Mouse (Mus musculus): ENCODE measurements around the gene Memo1. TPM values are rescaled to one million over a fixed set of nuclear protein-coding genes. Genes with fewer than 3 reads are reported as not detected.
A peak's percentile ranks its signal among the peaks of the same experiment; 100 is the strongest.

Memo1 gene
- total and polyA plus RNA-seq, 3 experiments = 63.1 to 75.3 TPM; not detected in 1

GRCm38 (mm10) chr17:74186197-74186596 lies 109.1 kb downstream of the Memo1 start:
- Histone ChIP-seq H3K9me3 (replicated peaks; ENCODE audit: insufficient read depth, low read length) (no peaks in the 10 kb centered on the region), H3K27me3 (ENCODE audit: control insufficient read depth in 1 of 2, insufficient read depth in 2 of 2, low read length in 2 of 2) (no peaks in the 10 kb centered on the region), H3K36me3 (ENCODE audit: control insufficient read depth in 1 of 2, insufficient read depth in 2 of 2, low read length in 2 of 2) (peaks cover 2 to 17% of the 10 kb centered on the region in 2 experiments; a peak in 3 of 4 replicates), H3K27ac (ENCODE audit: control insufficient read depth, low read depth, low read length) (no peak overlapping the region), H3K79me2 (ENCODE audit: control insufficient read depth, insufficient read depth, low read length, poor library complexity) (no peaks in the 10 kb centered on the region), H3K4me1 (ENCODE audit: control insufficient read depth in 1 of 2, insufficient read depth in 2 of 2, low read length in 2 of 2) (peaks cover 11 to 17% of the 10 kb centered on the region in 2 experiments), H3K9ac (ENCODE audit: control insufficient read depth, low read depth, low read length, poor library complexity, severe bottlenecking) (no peak overlapping the region), H3K4me3 (ENCODE audit: control insufficient read depth in 1 of 2, insufficient read depth in 1 of 2, low read depth in 2 of 2, low read length in 2 of 2) (no peak overlapping the region)
- peak; percentile 78 for DNase-seq (ENCODE audit: low read depth, low spot score)
- TF ChIP-seq NELFE (IDR thresholded peaks at IDR 0.05; ENCODE audit: low read depth, low read length) (no peak), ZMIZ1 (IDR thresholded peaks at IDR 0.05; ENCODE audit: low read depth, low read length) (no peak), GATA1 (IDR thresholded peaks at IDR 0.05; ENCODE audit: low read depth, low read length) (no peak), NRF1 (IDR thresholded peaks at IDR 0.05; ENCODE audit: insufficient read depth, low read depth, low read length, poor library complexity, severe bottlenecking) (no peak), MXI1 (IDR thresholded peaks at IDR 0.05; ENCODE audit: low read depth, low read length) (peak; percentile 31; the same call in 1 of the 2 replicates), JUND (IDR thresholded peaks at IDR 0.05; ENCODE audit: low read depth, low read length) (no peak), TBP (IDR thresholded peaks at IDR 0.05; ENCODE audit: low read depth, low read length) (no peak), POLR2AphosphoS5 (IDR thresholded peaks at IDR 0.05; ENCODE audit: borderline replicate concordance, low read depth, low read length) (no peak), POLR2AphosphoS2 (IDR thresholded peaks at IDR 0.05; ENCODE audit: low read length) (no peak), BHLHE40 (IDR thresholded peaks at IDR 0.05; ENCODE audit: borderline replicate concordance, low read depth, low read length) (no peak), GABPA (IDR thresholded peaks at IDR 0.05; ENCODE audit: low read depth, low read length) (no peak), MEF2A (IDR thresholded peaks at IDR 0.05; ENCODE audit: extremely low read depth, insufficient replicate concordance, low read depth, low read length, poor library complexity, severe bottlenecking) (no peak), UBTF (IDR thresholded peaks at IDR 0.05; ENCODE audit: borderline replicate concordance, insufficient read depth, low read depth, low read length) (no peak), USF2 (IDR thresholded peaks at IDR 0.05; ENCODE audit: borderline replicate concordance in 1 of 2, insufficient read depth in 1 of 2, low read depth in 1 of 2, low read length in 2 of 2) (no peak), RCOR1 (IDR thresholded peaks at IDR 0.05; ENCODE audit: low read depth, low read length) (peak; percentile 77), ZNF384 (IDR thresholded peaks at IDR 0.05; ENCODE audit: low read depth, low read length) (0 out of 2 replicates have a peak, but pooled peaks have one; percentile 11), HCFC1 (IDR thresholded peaks at IDR 0.05; ENCODE audit: low read depth, low read length) (no peak), ZKSCAN1 (IDR thresholded peaks at IDR 0.05; ENCODE audit: low read depth, low read length) (no peak), CHD1 (IDR thresholded peaks at IDR 0.05; ENCODE audit: low read depth, low read length) (no peak), POLR2A (IDR thresholded peaks at IDR 0.05; ENCODE audit: control insufficient read depth in 1 of 2, insufficient read depth in 1 of 2, low read depth in 1 of 2, low read length in 2 of 2, poor library complexity in 1 of 2) (no peak), USF1 (IDR thresholded peaks at IDR 0.05; ENCODE audit: low read depth, low read length) (no peak), E2F4 (IDR thresholded peaks at IDR 0.05; ENCODE audit: borderline replicate concordance, low read depth, low read length) (no peak), ETS1 (IDR thresholded peaks at IDR 0.05; ENCODE audit: low read depth, low read length) (peak; percentile 33; the same call in 1 of the 2 replicates), MAZ (IDR thresholded peaks at IDR 0.05; ENCODE audit: low read depth, low read length) (no peak), MYB (IDR thresholded peaks at IDR 0.05; ENCODE audit: low read depth, low read length) (no peak), ELF1 (IDR thresholded peaks at IDR 0.05; ENCODE audit: low read depth, low read length) (no peak), ZC3H11A (IDR thresholded peaks at IDR 0.05; ENCODE audit: low read depth, low read length) (no peak), TAL1 (IDR thresholded peaks at IDR 0.05; ENCODE audit: low read length) (no peak), MAFK (IDR thresholded peaks at IDR 0.05; ENCODE audit: borderline replicate concordance, low read depth, low read length) (no peak), SIN3A (IDR thresholded peaks at IDR 0.05; ENCODE audit: low read length) (no peak), KAT2A (conservative IDR thresholded peaks at IDR 0.05; ENCODE audit: low read depth, low read length) (no peak), CTCF (IDR thresholded peaks at IDR 0.05 in 2 of 3, conservative IDR thresholded peaks at IDR 0.05 in 1 of 3; ENCODE audit: control insufficient read depth in 1 of 3, insufficient read depth in 1 of 3, low read depth in 2 of 3, low read length in 3 of 3, poor library complexity in 1 of 3, severe bottlenecking in 1 of 3) (no peak), MAX (IDR thresholded peaks at IDR 0.05; ENCODE audit: low read length) (no peak), MYC (IDR thresholded peaks at IDR 0.05; ENCODE audit: low read depth, low read length) (0 out of 2 replicates have a peak, but pooled peaks have one; percentile 24), RAD21 (IDR thresholded peaks at IDR 0.05; ENCODE audit: low read depth, low read length) (no peak), CHD2 (IDR thresholded peaks at IDR 0.05; ENCODE audit: low read length) (no peak), SMC3 (IDR thresholded peaks at IDR 0.05; ENCODE audit: low read depth, low read length) (no peak), EP300 (IDR thresholded peaks at IDR 0.05; ENCODE audit: low read depth in 1 of 2, low read length in 2 of 2) (peak; percentile 26 to 42; a peak in 2 of 4 replicates)
